Mouse (Mus musculus) heart, postnatal 0 days (tissue): Measurements from ENCODE around the gene Mrps2. TPM values are rescaled to one million over a fixed set of nuclear protein-coding genes. Genes with fewer than 3 reads are reported as not detected.

Experiments used
- ATAC-seq: fragments of 200-750 bp; cut with Nextera tagmentation; 2 replicates; pipeline ENCODE4 v1.8.0; 2017; ENCODE audit warnings: low read depth, moderate number of reproducible peaks, moderate library complexity; ENCODE audit not compliant: insufficient read depth
- DNase-seq: peaks from one replicate; pipeline ENCODE4 v3.0.0-alpha.2; 2016; ENCODE audit warnings: low spot score
- H3K27ac ChIP-seq: fragments of 300-500 bp; sonication (generic); 2 replicates; pipeline ENCODE4 v1.5.1; 2014; ENCODE audit warnings: low read depth, mild to moderate bottlenecking
- H3K27me3 ChIP-seq: fragments of 300-500 bp; sonication (generic); 2 replicates; pipeline ENCODE4 v1.6.1; 2014; ENCODE audit warnings: low read length, mixed read lengths; ENCODE audit not compliant: control insufficient read depth, insufficient read depth
- H3K36me3 ChIP-seq: fragments of 300-500 bp; sonication (generic); replicated peaks from 2 replicates; pipeline ENCODE4 v1.6.1; 2014; ENCODE audit warnings: low read length, mixed read lengths; ENCODE audit not compliant: control insufficient read depth, insufficient read depth
- H3K4me1 ChIP-seq: fragments of 300-500 bp; sonication (generic); 2 replicates; pipeline ENCODE4 v1.6.1; 2014; ENCODE audit warnings: antibody characterized with exemption; ENCODE audit not compliant: control insufficient read depth, insufficient read depth
- H3K4me2 ChIP-seq: fragments of 300-500 bp; sonication (generic); 2 replicates; pipeline ENCODE4 v1.6.1; 2014; ENCODE audit warnings: low read depth, mild to moderate bottlenecking, low read length, moderate library complexity
- H3K4me3 ChIP-seq: fragments of 300-500 bp; sonication (generic); 2 replicates; pipeline ENCODE4 v1.5.1; 2014; ENCODE audit warnings: low read depth, low read length
- H3K9ac ChIP-seq: fragments of 300-500 bp; sonication (generic); replicated peaks from 2 replicates; pipeline ENCODE4 v1.6.1; 2014; ENCODE audit warnings: low read depth, low read length, mixed read lengths
- H3K9me3 ChIP-seq: fragments of 300-500 bp; sonication (generic); replicated peaks from 2 replicates; pipeline ENCODE4 v1.6.1; 2016; ENCODE audit warnings: low read length; ENCODE audit not compliant: control insufficient read depth
- CTCF ChIP-seq: IDR thresholded peaks from 2 replicates; pipeline ENCODE4 v1.5.1; 2016; ENCODE audit warnings: antibody characterized with exemption, control low read depth, low read depth
- EP300 ChIP-seq: IDR thresholded peaks from 2 replicates; pipeline ENCODE4 v1.6.1; 2016; ENCODE audit warnings: antibody characterized with exemption, low read depth
- WGBS: fragments of 180-500 bp; shearing (Covaris S2); extraction: QIAGEN DNeasy Blood & Tissue Kit; methylation state at CpG from one replicate; pipeline ENCODE4 v1.1.7; 2014; 5-methylcytosine and 5-hydroxymethylcytosine counted together
- polyA plus RNA-seq: library from polyadenylated mRNA; unstranded; fragments of >200 nt; fragmentation: Nextera tagmentation; extraction: Ambion mirVana; gene quantifications from 2 replicates; pipeline ENCODE4 v1.2.1, GENCODE M21; 2015
- total RNA-seq: library from RNA; depleted of rRNA; stranded (reverse); fragments of >200 nt; gene quantifications from 2 replicates; pipeline ENCODE4 v1.2.3, GENCODE M21; 2014; ENCODE audit warnings: low replicate concordance

The Mrps2 gene
- total and polyA plus RNA-seq, 2 experiments from 2014 or later: 29.8 to 45.0 TPM

DNA sequence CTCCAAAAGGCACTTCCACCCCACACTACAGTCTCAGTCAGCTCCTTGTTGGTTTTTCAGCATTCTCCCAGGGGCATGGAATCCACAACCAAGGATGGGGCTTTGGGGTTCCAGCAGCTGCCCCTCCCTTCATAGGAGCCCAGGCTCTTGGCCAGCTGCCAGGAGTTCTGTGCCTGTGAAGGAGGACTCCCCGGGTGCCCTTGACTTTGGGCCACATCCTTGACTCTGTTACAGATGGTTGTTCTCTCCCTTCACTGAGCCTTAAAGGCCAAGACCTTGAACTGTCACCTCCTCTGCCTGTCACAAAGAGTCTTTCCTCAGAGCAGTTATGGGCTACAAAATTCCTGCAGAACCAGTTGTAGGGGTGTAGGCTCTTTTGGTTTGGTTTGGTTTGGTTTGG lies 35.1 kb upstream of the Mrps2 start:
- no peak for ATAC-seq
- WGBS: 0% methylated on average over 1 of the region's 1 CpGs

GRCm38 (mm10) chr2:28433512-28433911 lies 34.4 kb upstream of the Mrps2 start:
- peaks cover 6% of the 10 kb centered on the region; the same call in 1 of the 2 replicates for H3K9me3 ChIP-seq
- WGBS: 20% methylated on average over 1 of the region's 2 CpGs
- no peak for TF ChIP-seq EP300
- no peak overlapping the region for H3K4me3 ChIP-seq
- H3K27ac ChIP-seq: no peak overlapping the region
- no peaks in the 10 kb centered on the region for H3K36me3 ChIP-seq
- no peaks in the 10 kb centered on the region for H3K27me3 ChIP-seq
- DNase-seq (no peak), ATAC-seq (no peak)
- no peak overlapping the region for H3K4me2 ChIP-seq
- H3K4me1 ChIP-seq: no peaks in the 10 kb centered on the region
- no peak overlapping the region for H3K9ac ChIP-seq

More for the DNA sequence above, 35.1 kb upstream of the Mrps2 start:
- Histone ChIP-seq H3K9me3 (peaks cover 6% of the 10 kb centered on the region; the same call in 1 of the 2 replicates), H3K9ac (no peak overlapping the region), H3K4me3 (no peak overlapping the region), H3K36me3 (no peaks in the 10 kb centered on the region), H3K27me3 (no peaks in the 10 kb centered on the region), H3K4me2 (no peak overlapping the region), H3K27ac (no peak overlapping the region), H3K4me1 (no peaks in the 10 kb centered on the region)
- TF ChIP-seq EP300 (no peak), CTCF (no peak)
- no peak for DNase-seq

- WGBS: 77% methylated on average over 11 of the region's 11 CpGs
Measured at GRCm38 (mm10) chr2:28435401-28435800, 32.5 kb upstream of the Mrps2 start.

DNA sequence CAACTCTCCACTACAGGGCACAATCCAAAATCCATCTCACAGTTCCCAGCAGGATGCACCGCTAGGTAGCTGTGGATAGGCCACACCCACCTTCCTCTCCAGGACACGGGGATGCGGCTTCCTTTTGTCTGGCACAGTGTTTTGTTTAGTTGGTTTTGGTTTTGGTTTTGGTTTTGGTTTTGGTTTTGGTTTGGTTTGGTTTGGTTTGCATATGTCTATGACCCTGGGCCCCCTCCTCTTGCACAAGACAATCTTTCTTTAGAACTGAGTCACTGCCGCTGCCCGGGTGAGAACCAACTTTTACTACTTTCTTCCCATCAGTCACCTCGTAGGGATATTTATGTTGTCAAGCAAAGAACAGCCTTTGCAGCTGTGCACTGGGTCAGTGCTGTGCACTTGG lies 27.0 kb upstream of the Mrps2 start:
- 62% methylated on average over 6 of the region's 6 CpGs for WGBS
- H3K27me3 ChIP-seq: no peaks in the 10 kb centered on the region
- no peaks in the 10 kb centered on the region for H3K4me1 ChIP-seq
- TF ChIP-seq EP300 (no peak), CTCF (no peak)
- no peaks in the 10 kb centered on the region for H3K9me3 ChIP-seq
- no peak overlapping the region for H3K4me3 ChIP-seq
- ATAC-seq (no peak), DNase-seq (no peak)
- H3K4me2 ChIP-seq: no peak overlapping the region
- no peak overlapping the region for H3K9ac ChIP-seq
- no peak overlapping the region for H3K27ac ChIP-seq
- H3K36me3 ChIP-seq: no peaks in the 10 kb centered on the region

More at GRCm38 (mm10) chr2:28435401-28435800, 32.5 kb upstream of the Mrps2 start:
- Histone ChIP-seq H3K9ac (no peak overlapping the region), H3K4me1 (no peaks in the 10 kb centered on the region), H3K36me3 (no peaks in the 10 kb centered on the region), H3K4me3 (no peak overlapping the region), H3K4me2 (no peak overlapping the region), H3K27me3 (no peaks in the 10 kb centered on the region), H3K9me3 (no peaks in the 10 kb centered on the region), H3K27ac (no peak overlapping the region)
- DNase-seq (no peak), ATAC-seq (no peak)
- TF ChIP-seq CTCF: no peak
- no peak for TF ChIP-seq EP300

DNA sequence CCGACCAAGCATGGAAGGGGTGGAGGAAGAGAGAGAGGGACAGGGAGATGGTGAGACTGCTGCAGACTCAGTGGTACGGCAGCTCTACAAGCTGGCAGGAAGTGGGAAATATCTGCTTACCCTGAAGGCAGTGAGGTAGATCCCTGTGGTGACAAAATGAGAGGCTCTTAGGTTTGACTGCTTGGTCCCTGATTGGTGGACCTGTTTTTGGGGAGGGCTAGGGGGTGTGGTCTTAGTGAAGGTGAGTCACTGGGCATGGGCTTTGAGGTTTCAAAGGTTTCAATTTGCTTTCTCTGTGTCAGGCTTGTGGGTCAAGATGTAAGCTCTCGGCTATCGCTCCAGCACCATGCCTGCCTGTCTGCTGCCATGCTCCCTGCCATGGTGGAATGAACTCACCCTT lies 22.8 kb upstream of the Mrps2 start:
- H3K9me3 ChIP-seq: no peaks in the 10 kb centered on the region
- no peak for ATAC-seq
- TF ChIP-seq CTCF: no peak
- no peak for TF ChIP-seq EP300
- no peak overlapping the region for H3K4me3 ChIP-seq
- H3K4me2 ChIP-seq: no peak overlapping the region
- WGBS: 79% methylated on average over 4 of the region's 4 CpGs
- no peaks in the 10 kb centered on the region for H3K36me3 ChIP-seq
- no peak for DNase-seq
- peaks cover 8% of the 10 kb centered on the region for H3K4me1 ChIP-seq
- H3K27ac ChIP-seq: no peak overlapping the region
- H3K9ac ChIP-seq: no peak overlapping the region
- no peaks in the 10 kb centered on the region for H3K27me3 ChIP-seq

- 3% methylated on average over 5 of the region's 5 CpGs for WGBS
- Histone ChIP-seq H3K36me3 (no peaks in the 10 kb centered on the region), H3K27me3 (no peaks in the 10 kb centered on the region), H3K4me2 (peak overlapping the region; percentile 96), H3K9me3 (no peaks in the 10 kb centered on the region), H3K4me3 (peak overlapping the region; percentile 73), H3K4me1 (peaks cover 8% of the 10 kb centered on the region), H3K27ac (0 out of 2 replicates have a peak overlapping the region, but pooled peaks have one; percentile 17), H3K9ac (peak overlapping the region; percentile 72)
- no peak for ATAC-seq
- TF ChIP-seq CTCF (no peak), EP300 (no peak)
- DNase-seq: no peak
Measured at GRCm38 (mm10) chr2:28446181-28446514, 21.7 kb upstream of the Mrps2 start.
